Mouse (Mus musculus) intestine, embryonic 14.5 days (tissue): ENCODE results near the gene Herpud1. TPM values are rescaled to one million over a fixed set of nuclear protein-coding genes. Genes with fewer than 3 reads are reported as not detected.
"Not testable (repeated sequence)": the region's sequence is repeated elsewhere in the genome, so short reads cannot be mapped to it uniquely, and the experiment has no call there.

Experiments used
- ATAC-seq: fragments of 200-750 bp; cut with Nextera tagmentation; replicated peaks from 2 replicates; pipeline ENCODE4 v1.8.0; 2017; ENCODE audit warnings: low read depth, moderate number of reproducible peaks, moderate TSS enrichment, moderate library complexity; ENCODE audit not compliant: low FRiP score, low TSS enrichment
- DNase-seq: peaks from one replicate; pipeline ENCODE4 v3.0.0-alpha.2; 2018; ENCODE audit warnings: low spot score
- H3K27ac ChIP-seq: fragments of 300-500 bp; sonication (generic); 2 replicates; pipeline ENCODE4 v1.5.1; 2014; ENCODE audit warnings: low read depth, mild to moderate bottlenecking, control low read depth
- H3K27me3 ChIP-seq: fragments of 300-500 bp; sonication (generic); replicated peaks from 2 replicates; pipeline ENCODE4 v1.6.1; 2014; ENCODE audit warnings: low read length, control low read depth; ENCODE audit not compliant: control insufficient read depth, insufficient read depth
- H3K36me3 ChIP-seq: fragments of 300-500 bp; sonication (generic); 2 replicates; pipeline ENCODE4 v1.6.1; 2014; ENCODE audit warnings: low read length, control low read depth; ENCODE audit not compliant: control insufficient read depth, insufficient read depth
- H3K4me1 ChIP-seq: fragments of 300-500 bp; sonication (generic); replicated peaks from 2 replicates; pipeline ENCODE4 v1.6.1; 2014; ENCODE audit warnings: low read length, control low read depth, mixed read lengths; ENCODE audit not compliant: control insufficient read depth, insufficient read depth
- H3K4me2 ChIP-seq: fragments of 300-500 bp; sonication (generic); 2 replicates; pipeline ENCODE4 v1.6.1; 2014; ENCODE audit warnings: low read length
- H3K4me3 ChIP-seq: fragments of 300-500 bp; sonication (generic); 2 replicates; pipeline ENCODE4 v1.5.1; 2014; ENCODE audit warnings: low read depth, low read length, control low read depth, mixed read lengths
- H3K9ac ChIP-seq: fragments of 300-500 bp; sonication (generic); 2 replicates; pipeline ENCODE4 v1.6.1; 2014; ENCODE audit warnings: mild to moderate bottlenecking, low read length
- H3K9me3 ChIP-seq: fragments of 300-500 bp; sonication (generic); 2 replicates; pipeline ENCODE4 v1.6.1; 2016; ENCODE audit warnings: low read length, control low read depth; ENCODE audit not compliant: control insufficient read depth
- WGBS: fragments of 180-500 bp; shearing (Covaris S2); extraction: QIAGEN DNeasy Blood & Tissue Kit; methylation state at CpG from one replicate; pipeline ENCODE4 v1.1.7; 2014; 5-methylcytosine and 5-hydroxymethylcytosine counted together
- polyA plus RNA-seq: library from polyadenylated mRNA; unstranded; fragments of >200 nt; fragmentation: Nextera tagmentation; extraction: Ambion mirVana; gene quantifications from 2 replicates; pipeline ENCODE4 v1.2.1, GENCODE M21; 2014

The Herpud1 gene
- polyA plus RNA-seq, 1 experiment from 2014 or later, result 97.4 TPM

DNA sequence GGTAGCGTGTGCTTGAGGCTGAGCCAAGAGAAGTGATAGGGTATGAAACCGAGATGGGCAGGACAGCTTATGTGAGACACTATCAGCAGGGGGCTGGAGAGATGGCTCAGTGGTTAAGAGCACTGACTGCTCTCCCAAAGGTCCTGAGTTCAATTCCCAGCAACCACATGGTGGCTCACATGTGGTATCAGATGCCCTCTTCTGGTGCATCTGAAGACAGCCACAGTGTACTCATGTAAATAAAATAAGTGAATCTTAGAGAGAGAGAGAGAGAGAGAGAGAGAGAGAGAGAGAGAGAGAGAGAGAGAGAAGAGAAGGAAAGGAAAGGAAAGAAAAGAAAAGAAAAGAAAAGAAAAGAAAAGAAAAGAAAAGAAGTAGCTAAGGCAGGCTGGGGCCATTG, 13.7 kb downstream of the Herpud1 start:
- H3K9ac ChIP-seq, H3K4me3 ChIP-seq, H3K27ac ChIP-seq, ATAC-seq, DNase-seq, H3K4me2 ChIP-seq, H3K9me3 ChIP-seq, H3K27me3 ChIP-seq, H3K4me1 ChIP-seq: not testable (repeated sequence)
- 84% methylated on average over 2 of the region's 2 CpGs for WGBS
- peaks cover 14% of the 10 kb centered on the region for H3K36me3 ChIP-seq

DNA sequence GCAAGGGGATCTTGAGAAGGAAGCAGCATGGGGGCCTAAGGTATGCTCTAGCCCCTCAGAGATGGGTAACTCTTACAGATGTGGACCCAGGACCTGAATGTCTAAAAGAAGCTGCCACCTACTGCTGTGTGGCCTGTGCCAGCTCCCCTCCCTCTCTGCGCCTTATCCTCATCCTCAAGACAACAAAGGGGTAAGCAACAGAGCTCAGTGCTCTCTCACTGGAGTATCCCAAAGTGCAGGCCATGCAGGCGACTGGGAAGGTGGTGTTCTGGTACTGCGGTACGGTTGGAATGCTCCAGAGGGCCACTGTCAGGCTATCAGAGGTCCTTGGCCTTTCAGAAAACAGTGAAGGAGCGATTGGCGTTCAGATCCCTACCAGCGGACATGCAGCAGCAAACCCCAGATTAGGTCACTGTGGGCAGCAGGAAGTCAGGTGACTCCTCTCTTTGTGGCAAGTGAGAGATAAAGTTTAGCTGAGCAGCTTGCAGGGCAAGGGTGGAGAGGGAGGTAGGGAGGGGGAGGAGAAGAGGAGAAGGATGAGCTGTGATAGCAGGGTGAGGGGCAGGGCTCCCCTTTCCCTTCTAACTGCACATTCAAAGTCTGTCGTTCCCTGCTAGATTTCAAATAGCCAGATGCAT, 22.3 kb downstream of the Herpud1 start:
- Histone ChIP-seq H3K9ac (no peak overlapping the region), H3K27me3 (no peaks in the 10 kb centered on the region), H3K4me3 (no peak overlapping the region), H3K9me3 (no peaks in the 10 kb centered on the region), H3K36me3 (no peaks in the 10 kb centered on the region), H3K27ac (no peak overlapping the region), H3K4me1 (no peaks in the 10 kb centered on the region), H3K4me2 (no peak overlapping the region)
- ATAC-seq (no peak), DNase-seq (no peak)
- WGBS, result 59% methylated on average over 8 of the region's 8 CpGs

DNA sequence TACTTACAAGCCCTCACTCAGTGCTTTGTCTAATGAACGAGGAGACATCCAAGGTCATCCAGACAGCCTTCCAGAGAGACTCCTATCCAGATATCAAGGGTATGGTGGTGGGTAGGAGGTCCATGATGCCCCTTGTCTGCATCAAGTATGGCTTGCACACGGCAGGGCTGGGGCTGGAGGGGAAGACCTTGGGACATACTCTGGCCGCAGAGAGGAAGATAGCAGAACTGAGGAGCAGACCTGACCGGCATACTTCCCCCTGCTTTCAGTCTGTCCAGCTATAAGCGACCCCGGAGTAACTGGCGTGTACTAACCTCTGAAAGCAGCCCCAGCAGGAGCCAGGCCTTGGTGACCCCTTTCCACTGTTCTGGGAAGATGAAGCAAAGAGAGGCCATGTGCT, 23.3 kb downstream of the Herpud1 start:
- H3K27ac ChIP-seq, result no peak overlapping the region
- no peaks in the 10 kb centered on the region for H3K4me1 ChIP-seq
- H3K36me3 ChIP-seq, result no peaks in the 10 kb centered on the region
- H3K27me3 ChIP-seq, result no peaks in the 10 kb centered on the region
- no peaks in the 10 kb centered on the region for H3K9me3 ChIP-seq
- DNase-seq (no peak), ATAC-seq (no peak)
- no peak overlapping the region for H3K4me3 ChIP-seq
- no peak overlapping the region for H3K4me2 ChIP-seq
- WGBS, result 88% methylated on average over 7 of the region's 7 CpGs
- H3K9ac ChIP-seq, result no peak overlapping the region

DNA sequence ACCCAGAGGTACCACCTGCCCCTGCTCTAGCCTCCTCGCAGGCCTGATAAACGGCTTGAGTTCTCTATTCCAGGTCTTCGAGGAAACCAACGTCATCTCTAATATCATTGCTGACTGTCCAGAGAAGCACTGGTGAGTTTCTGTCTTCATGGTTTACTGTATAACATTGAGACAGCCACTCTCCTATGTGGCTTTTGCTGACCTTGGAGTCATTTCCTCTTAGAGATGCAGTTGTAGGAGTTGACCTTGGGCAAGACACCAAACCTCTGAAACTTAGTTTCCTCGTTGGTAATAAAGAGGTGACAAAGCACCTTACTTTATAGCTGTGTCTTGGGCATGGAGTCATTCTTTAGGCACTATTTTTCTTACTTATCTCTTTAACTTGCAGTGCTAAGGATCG, 26.3 kb downstream of the Herpud1 start:
- H3K9ac ChIP-seq, result no peak overlapping the region
- H3K4me1 ChIP-seq, result no peaks in the 10 kb centered on the region
- H3K4me3 ChIP-seq, result no peak overlapping the region
- DNase-seq (no peak), ATAC-seq (no peak)
- H3K4me2 ChIP-seq, result no peak overlapping the region
- WGBS, result 73% methylated on average over 6 of the region's 6 CpGs
- H3K9me3 ChIP-seq, result no peaks in the 10 kb centered on the region
- H3K36me3 ChIP-seq, result no peaks in the 10 kb centered on the region
- no peak overlapping the region for H3K27ac ChIP-seq
- no peaks in the 10 kb centered on the region for H3K27me3 ChIP-seq

DNA sequence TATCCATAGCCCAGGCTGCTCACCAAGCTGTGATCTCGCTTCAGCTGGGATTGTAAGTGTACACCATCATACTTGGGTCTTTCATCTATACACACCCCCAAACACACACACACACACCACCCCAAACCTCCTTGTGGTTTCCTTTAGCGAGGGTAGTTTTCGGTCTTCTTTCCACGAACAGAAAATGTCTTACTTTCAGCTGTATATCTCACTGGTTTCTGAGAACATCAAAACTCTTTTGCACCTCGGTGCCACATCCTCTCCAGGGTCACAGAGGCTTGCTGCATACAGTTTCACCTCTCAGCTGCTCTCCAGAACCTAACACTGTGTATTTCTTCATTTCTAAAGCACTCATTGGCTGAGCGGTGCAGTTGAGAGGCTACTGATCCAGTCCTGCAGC, 27.3 kb downstream of the Herpud1 start:
- no peaks in the 10 kb centered on the region for H3K27me3 ChIP-seq
- H3K4me3 ChIP-seq, result no peak overlapping the region
- H3K4me2 ChIP-seq, result no peak overlapping the region
- ATAC-seq (no peak), DNase-seq (no peak)
- WGBS, result 79% methylated on average over 6 of the region's 6 CpGs
- H3K9me3 ChIP-seq, result no peaks in the 10 kb centered on the region
- no peak overlapping the region for H3K27ac ChIP-seq
- H3K9ac ChIP-seq, result no peak overlapping the region
- no peaks in the 10 kb centered on the region for H3K36me3 ChIP-seq
- H3K4me1 ChIP-seq, result no peaks in the 10 kb centered on the region

DNA sequence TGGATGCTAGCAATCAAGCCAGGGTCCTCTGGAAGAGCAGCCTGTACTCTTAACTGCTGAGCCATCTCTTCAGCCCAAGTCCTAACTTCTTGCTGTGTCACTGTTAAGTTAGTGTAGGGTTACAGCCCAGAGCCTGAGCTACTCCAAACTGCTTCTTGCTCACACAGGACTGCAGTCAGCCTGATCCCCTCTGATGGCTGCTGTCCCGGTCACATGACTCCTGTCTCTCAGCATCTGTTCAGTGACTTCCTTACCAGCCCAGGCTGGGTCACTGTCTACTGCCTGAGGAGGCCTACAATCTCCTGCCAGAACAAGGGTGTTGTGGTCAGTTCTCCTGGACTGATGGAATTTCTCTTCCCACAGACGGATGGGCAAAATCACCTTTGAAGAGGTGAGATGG, 29.0 kb downstream of the Herpud1 start:
- Histone ChIP-seq H3K4me1 (no peaks in the 10 kb centered on the region), H3K4me2 (no peak overlapping the region), H3K36me3 (no peaks in the 10 kb centered on the region), H3K27me3 (no peaks in the 10 kb centered on the region), H3K9me3 (no peaks in the 10 kb centered on the region), H3K9ac (no peak overlapping the region), H3K4me3 (no peak overlapping the region), H3K27ac (no peak overlapping the region)
- ATAC-seq (no peak), DNase-seq (no peak)
- WGBS, result 56% methylated on average over 2 of the region's 2 CpGs

DNA sequence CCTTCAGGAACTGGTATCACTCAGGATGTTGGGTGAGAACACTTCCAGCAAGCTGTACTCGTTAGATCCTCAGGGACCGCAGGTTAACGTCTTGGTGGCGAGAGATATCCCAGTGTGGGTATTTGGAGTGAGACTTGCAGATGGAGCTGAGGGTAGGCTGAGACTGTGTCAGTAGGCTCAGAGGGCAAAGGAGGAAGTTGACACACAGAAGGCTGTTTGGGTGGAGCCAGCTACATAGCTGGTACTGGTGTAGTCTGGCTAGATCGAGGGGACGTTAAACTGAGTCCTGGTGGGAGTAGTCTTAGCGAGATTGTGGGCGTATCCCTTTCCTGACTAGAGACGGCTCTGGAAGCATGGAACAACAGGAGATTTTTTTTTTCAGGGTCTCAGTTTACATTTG, 31.8 kb downstream of the Herpud1 start:
- Histone ChIP-seq H3K9ac (no peak overlapping the region), H3K4me2 (no peak overlapping the region), H3K36me3 (no peaks in the 10 kb centered on the region), H3K27ac (no peak overlapping the region), H3K4me3 (no peak overlapping the region), H3K9me3 (no peaks in the 10 kb centered on the region), H3K4me1 (no peaks in the 10 kb centered on the region), H3K27me3 (no peaks in the 10 kb centered on the region)
- no peak for ATAC-seq
- WGBS, result 65% methylated on average over 9 of the region's 9 CpGs
- no peak for DNase-seq

DNA sequence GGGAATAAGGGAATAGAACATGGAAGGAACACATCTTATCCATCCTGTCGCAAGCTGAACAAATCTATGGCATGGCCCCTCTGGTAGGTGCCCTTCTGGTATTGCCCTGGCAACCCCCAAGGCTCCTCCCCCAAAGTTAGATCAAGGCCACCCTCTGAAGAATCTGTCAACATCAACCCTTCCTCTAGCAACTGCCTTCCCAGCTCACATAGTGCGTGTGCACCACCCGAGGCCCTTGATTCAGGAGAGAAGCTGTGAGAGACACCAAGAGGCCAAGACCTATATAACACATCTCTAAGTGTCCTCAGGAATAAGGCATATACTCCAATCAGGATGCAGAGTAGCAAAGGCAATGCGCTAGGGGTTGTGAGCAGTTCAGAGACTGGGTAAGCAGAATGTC, 36.0 kb downstream of the Herpud1 start:
- Histone ChIP-seq H3K4me2 (no peak overlapping the region), H3K27ac (no peak overlapping the region), H3K4me1 (no peaks in the 10 kb centered on the region), H3K9ac (no peak overlapping the region), H3K4me3 (no peak overlapping the region), H3K9me3 (no peaks in the 10 kb centered on the region), H3K36me3 (no peaks in the 10 kb centered on the region), H3K27me3 (no peaks in the 10 kb centered on the region)
- 84% methylated on average over 4 of the region's 4 CpGs for WGBS
- ATAC-seq, result no peak
- DNase-seq, result no peak

DNA sequence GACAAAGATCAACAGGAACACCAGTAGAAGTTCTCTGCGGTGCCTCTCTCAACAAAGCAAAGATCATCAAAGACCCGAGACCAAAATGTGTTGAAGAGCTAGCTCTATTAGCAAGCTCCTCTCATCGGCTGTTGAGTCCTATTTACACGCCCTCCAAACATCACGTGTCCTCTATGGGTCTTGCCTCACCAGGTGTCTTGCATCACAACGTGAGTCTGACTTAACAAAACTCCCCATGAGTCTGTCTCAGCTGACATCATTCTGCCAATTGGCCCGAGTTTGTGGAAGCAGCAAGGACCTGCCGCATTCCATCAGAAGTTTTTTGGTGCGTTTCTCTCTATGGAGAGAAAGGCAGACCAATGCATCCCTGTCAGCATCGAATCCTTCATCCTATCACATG, 41.7 kb downstream of the Herpud1 start:
- no peaks in the 10 kb centered on the region for H3K4me1 ChIP-seq
- H3K4me3 ChIP-seq, result no peak overlapping the region
- DNase-seq (no peak), ATAC-seq (no peak)
- no peaks in the 10 kb centered on the region for H3K36me3 ChIP-seq
- no peak overlapping the region for H3K4me2 ChIP-seq
- WGBS, result 53% methylated on average over 10 of the region's 10 CpGs
- H3K9me3 ChIP-seq, result no peaks in the 10 kb centered on the region
- H3K9ac ChIP-seq, result no peak overlapping the region
- H3K27me3 ChIP-seq, result no peaks in the 10 kb centered on the region
- H3K27ac ChIP-seq, result no peak overlapping the region
